Mouse (Mus musculus) liver, embryonic 12.5 days (tissue): ENCODE data around the gene Adcy5. TPM values are rescaled to one million over a fixed set of nuclear protein-coding genes. Genes with fewer than 3 reads are reported as not detected.

Experiments
- ATAC-seq: fragments of 200-750 bp; cut with Nextera tagmentation; 2 replicates; pipeline ENCODE4 v1.8.0; 2017; ENCODE audit warnings: moderate number of reproducible peaks, mild to moderate bottlenecking, moderate library complexity
- H3K27ac ChIP-seq: fragments of 300-500 bp; sonication (generic); 2 replicates; pipeline ENCODE4 v1.5.1; 2016; ENCODE audit warnings: mild to moderate bottlenecking
- H3K27me3 ChIP-seq: fragments of 300-500 bp; sonication (generic); replicated peaks from 2 replicates; pipeline ENCODE4 v1.6.1; 2016; ENCODE audit warnings: mild to moderate bottlenecking, moderate library complexity
- H3K36me3 ChIP-seq: fragments of 300-500 bp; sonication (generic); 2 replicates; pipeline ENCODE4 v1.6.1; 2016; ENCODE audit warnings: mild to moderate bottlenecking, moderate library complexity
- H3K4me1 ChIP-seq: fragments of 300-500 bp; sonication (generic); 2 replicates; pipeline ENCODE4 v1.6.1; 2016
- H3K4me2 ChIP-seq: fragments of 300-500 bp; sonication (generic); 2 replicates; pipeline ENCODE4 v1.6.1; 2016; ENCODE audit warnings: mild to moderate bottlenecking, moderate library complexity
- H3K4me3 ChIP-seq: fragments of 300-500 bp; sonication (generic); 2 replicates; pipeline ENCODE4 v1.5.1; 2016; ENCODE audit warnings: mild to moderate bottlenecking, moderate library complexity
- H3K9ac ChIP-seq: fragments of 300-500 bp; sonication (generic); 2 replicates; pipeline ENCODE4 v1.6.1; 2016; ENCODE audit warnings: mild to moderate bottlenecking, moderate library complexity
- H3K9me3 ChIP-seq: fragments of 300-500 bp; sonication (generic); replicated peaks from 2 replicates; pipeline ENCODE4 v1.6.1; 2016; ENCODE audit warnings: mild to moderate bottlenecking, moderate library complexity
- WGBS: fragments of 180-500 bp; shearing (Covaris S2); methylation state at CpG from one replicate; pipeline ENCODE4 v1.1.7; 2016; ENCODE audit not compliant: insufficient replicate concordance; 5-methylcytosine and 5-hydroxymethylcytosine counted together
- polyA plus RNA-seq: library from polyadenylated mRNA; unstranded; fragments of >200 nt; fragmentation: Nextera tagmentation; extraction: Ambion mirVana; gene quantifications from 2 replicates; pipeline ENCODE4 v1.2.1, GENCODE M21; 2016

Adcy5 gene
- polyA plus RNA-seq, 1 experiment from 2014 or later = 0.27 TPM

GRCm38 (mm10) chr16:35287244-35287643 is 132.6 kb downstream of the Adcy5 start:
- 56% methylated on average over 5 of the region's 5 CpGs for WGBS
- no peaks in the 10 kb centered on the region for H3K36me3 ChIP-seq
- ATAC-seq = no peak
- H3K9ac ChIP-seq = no peak overlapping the region
- H3K27me3 ChIP-seq = 0 out of 2 replicates have a peak, but pooled peaks cover 5% of the 10 kb centered on the region
- no peak overlapping the region for H3K27ac ChIP-seq
- no peak overlapping the region for H3K4me3 ChIP-seq
- no peak overlapping the region for H3K4me2 ChIP-seq
- H3K9me3 ChIP-seq = no peaks in the 10 kb centered on the region
- no peaks in the 10 kb centered on the region for H3K4me1 ChIP-seq

- H3K4me3 ChIP-seq = no peak overlapping the region
- no peak for ATAC-seq
- 54% methylated on average over 5 of the region's 5 CpGs for WGBS
These were observed 143.1 kb downstream of the Adcy5 start for GRCm38 (mm10) chr16:35297786-35298185.

GRCm38 (mm10) chr16:35300156-35300555 is 145.5 kb downstream of the Adcy5 start:
- ATAC-seq = no peak
- WGBS = 67% methylated on average over 6 of the region's 6 CpGs
- Histone ChIP-seq H3K27me3 (no peaks in the 10 kb centered on the region), H3K9me3 (no peaks in the 10 kb centered on the region), H3K27ac (no peak overlapping the region), H3K4me3 (no peak overlapping the region), H3K4me2 (no peak overlapping the region), H3K36me3 (peaks cover 4% of the 10 kb centered on the region; the same call in 1 of the 2 replicates), H3K4me1 (no peaks in the 10 kb centered on the region), H3K9ac (no peak overlapping the region)

More at GRCm38 (mm10) chr16:35297786-35298185, 143.1 kb downstream of the Adcy5 start:
- no peaks in the 10 kb centered on the region for H3K4me1 ChIP-seq
- H3K4me2 ChIP-seq = no peak overlapping the region
- H3K27ac ChIP-seq = no peak overlapping the region
- no peaks in the 10 kb centered on the region for H3K27me3 ChIP-seq
- no peaks in the 10 kb centered on the region for H3K9me3 ChIP-seq
- no peak overlapping the region for H3K9ac ChIP-seq
- H3K36me3 ChIP-seq = no peaks in the 10 kb centered on the region

DNA sequence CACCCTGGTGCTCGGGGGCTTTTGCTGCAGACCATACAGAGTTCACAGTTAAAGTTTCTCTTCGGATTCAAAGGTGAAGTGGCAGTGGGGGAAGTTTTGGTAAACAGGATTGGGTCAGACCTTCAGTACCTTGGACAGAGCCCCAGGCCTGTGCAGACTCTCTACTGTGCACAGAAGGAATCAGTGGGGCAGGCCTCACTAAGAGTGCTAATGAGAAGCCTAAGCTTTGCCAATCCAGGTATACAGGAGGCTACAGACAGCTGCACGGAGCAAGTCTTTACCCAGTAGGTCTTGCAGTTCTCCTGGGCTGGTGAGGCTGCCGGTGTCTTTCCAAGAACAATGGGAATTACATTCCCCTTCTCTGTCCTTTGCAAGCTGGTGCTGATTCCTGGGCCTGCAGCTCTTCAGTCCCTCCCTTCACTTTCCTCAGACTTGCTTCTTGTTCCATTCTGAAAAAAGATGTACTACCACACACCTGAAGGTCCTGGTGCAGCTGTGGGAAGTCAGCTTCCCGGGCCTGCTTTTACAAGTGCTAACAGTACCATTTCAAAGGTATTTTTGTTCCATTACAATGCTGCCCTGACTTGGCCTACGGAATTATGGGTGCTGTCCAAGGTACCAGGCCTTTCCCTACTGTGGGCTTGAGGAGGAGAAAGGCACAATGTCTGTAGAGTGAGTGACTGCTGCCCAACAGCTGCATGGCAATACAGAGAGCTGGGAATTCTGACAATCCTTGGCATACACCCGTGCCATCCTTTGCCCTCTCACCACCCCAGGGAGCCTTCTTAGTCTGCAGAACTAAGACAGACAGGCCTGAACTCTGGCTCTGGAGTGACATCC is 148.0 kb downstream of the Adcy5 start:
- H3K27me3 ChIP-seq = no peaks in the 10 kb centered on the region
- 37% methylated on average over 7 of the region's 7 CpGs for WGBS
- no peaks in the 10 kb centered on the region for H3K4me1 ChIP-seq
- no peak overlapping the region for H3K9ac ChIP-seq
- H3K9me3 ChIP-seq = no peaks in the 10 kb centered on the region
- no peak for ATAC-seq
- H3K27ac ChIP-seq = no peak overlapping the region
- H3K4me3 ChIP-seq = no peak overlapping the region
- peaks cover 4% of the 10 kb centered on the region; the same call in 1 of the 2 replicates for H3K36me3 ChIP-seq
- H3K4me2 ChIP-seq = no peak overlapping the region

- Histone ChIP-seq H3K4me1 (no peaks in the 10 kb centered on the region), H3K36me3 (peaks cover 4% of the 10 kb centered on the region; the same call in 1 of the 2 replicates), H3K4me3 (no peak overlapping the region), H3K27ac (no peak overlapping the region), H3K27me3 (no peaks in the 10 kb centered on the region), H3K9ac (no peak overlapping the region), H3K9me3 (no peaks in the 10 kb centered on the region), H3K4me2 (no peak overlapping the region)
- ATAC-seq = no peak
- WGBS = 67% methylated on average over 6 of the region's 6 CpGs
These were observed 149.0 kb downstream of the Adcy5 start for GRCm38 (mm10) chr16:35303721-35304120.

- no peak for ATAC-seq
- Histone ChIP-seq H3K27ac (no peak overlapping the region), H3K9ac (no peak overlapping the region), H3K36me3 (peaks cover 4% of the 10 kb centered on the region; the same call in 1 of the 2 replicates), H3K4me1 (no peaks in the 10 kb centered on the region), H3K4me2 (no peak overlapping the region), H3K27me3 (no peaks in the 10 kb centered on the region), H3K9me3 (no peaks in the 10 kb centered on the region), H3K4me3 (no peak overlapping the region)
- WGBS = 68% methylated on average over 5 of the region's 5 CpGs
These were observed 149.7 kb downstream of the Adcy5 start for GRCm38 (mm10) chr16:35304416-35304815.

GRCm38 (mm10) chr16:35305226-35305625 is 150.5 kb downstream of the Adcy5 start:
- Histone ChIP-seq H3K4me1 (no peaks in the 10 kb centered on the region), H3K4me3 (no peak overlapping the region), H3K36me3 (peaks cover 4% of the 10 kb centered on the region; the same call in 1 of the 2 replicates), H3K4me2 (no peak overlapping the region), H3K9ac (no peak overlapping the region), H3K9me3 (no peaks in the 10 kb centered on the region), H3K27ac (no peak overlapping the region), H3K27me3 (no peaks in the 10 kb centered on the region)
- 68% methylated on average over 7 of the region's 7 CpGs for WGBS
- no peak for ATAC-seq

GRCm38 (mm10) chr16:35306631-35307030 is 152.0 kb downstream of the Adcy5 start:
- Histone ChIP-seq H3K36me3 (peaks cover 4% of the 10 kb centered on the region; the same call in 1 of the 2 replicates), H3K27ac (no peak overlapping the region), H3K9me3 (no peaks in the 10 kb centered on the region), H3K27me3 (no peaks in the 10 kb centered on the region), H3K4me1 (no peaks in the 10 kb centered on the region), H3K4me2 (no peak overlapping the region), H3K9ac (no peak overlapping the region), H3K4me3 (no peak overlapping the region)
- ATAC-seq = no peak
- 67% methylated on average over 2 of the region's 2 CpGs for WGBS

DNA sequence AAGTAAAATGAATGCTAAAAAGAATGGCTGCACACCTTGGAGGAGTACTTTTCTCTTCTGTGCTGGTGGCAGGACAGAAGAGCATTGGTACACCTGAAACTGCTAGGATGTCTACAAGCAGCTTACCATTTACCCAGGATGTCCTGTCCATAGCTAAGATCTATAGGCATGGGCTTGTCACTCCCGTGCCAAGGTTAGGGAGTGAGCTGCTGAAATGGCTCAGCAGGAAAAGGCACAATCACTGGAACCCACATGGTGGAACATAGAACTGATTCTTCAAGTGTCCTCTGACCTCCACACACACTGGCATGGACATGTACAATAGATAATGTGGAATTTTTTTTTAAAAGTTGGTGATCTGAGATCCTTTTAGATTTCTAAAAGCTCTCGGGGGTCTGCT is 152.7 kb downstream of the Adcy5 start:
- 58% methylated on average over 2 of the region's 2 CpGs for WGBS
- Histone ChIP-seq H3K36me3 (peaks cover 4% of the 10 kb centered on the region; the same call in 1 of the 2 replicates), H3K9ac (no peak overlapping the region), H3K27ac (no peak overlapping the region), H3K9me3 (no peaks in the 10 kb centered on the region), H3K4me3 (no peak overlapping the region), H3K4me2 (no peak overlapping the region), H3K27me3 (no peaks in the 10 kb centered on the region), H3K4me1 (no peaks in the 10 kb centered on the region)
- ATAC-seq = no peak

DNA sequence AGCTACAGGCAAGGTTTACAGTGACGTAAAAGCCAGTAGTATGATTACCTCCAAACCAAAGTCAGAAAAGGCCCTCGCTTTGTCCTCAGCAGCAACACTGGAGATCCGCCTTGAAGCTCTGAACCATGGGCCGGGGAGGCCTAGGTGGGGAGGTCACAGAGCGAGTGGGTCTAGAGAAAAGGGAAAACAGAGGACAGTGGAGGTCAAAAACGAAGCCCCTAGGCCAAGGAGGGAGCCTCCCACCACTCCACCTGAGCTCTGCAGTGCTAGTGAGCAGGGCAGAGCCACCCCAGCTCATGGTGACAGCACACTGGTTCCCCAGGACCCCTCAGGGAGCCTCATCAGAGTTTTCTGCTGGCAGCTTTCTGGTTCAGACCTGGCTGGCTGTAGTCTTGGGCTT is 153.3 kb downstream of the Adcy5 start:
- H3K4me1 ChIP-seq = no peaks in the 10 kb centered on the region
- no peak overlapping the region for H3K4me2 ChIP-seq
- no peak overlapping the region for H3K27ac ChIP-seq
- no peaks in the 10 kb centered on the region for H3K27me3 ChIP-seq
- H3K4me3 ChIP-seq = no peak overlapping the region
- 70% methylated on average over 6 of the region's 6 CpGs for WGBS
- H3K9me3 ChIP-seq = no peaks in the 10 kb centered on the region
- H3K9ac ChIP-seq = no peak overlapping the region
- no peak for ATAC-seq
- H3K36me3 ChIP-seq = peaks cover 4% of the 10 kb centered on the region; the same call in 1 of the 2 replicates

DNA sequence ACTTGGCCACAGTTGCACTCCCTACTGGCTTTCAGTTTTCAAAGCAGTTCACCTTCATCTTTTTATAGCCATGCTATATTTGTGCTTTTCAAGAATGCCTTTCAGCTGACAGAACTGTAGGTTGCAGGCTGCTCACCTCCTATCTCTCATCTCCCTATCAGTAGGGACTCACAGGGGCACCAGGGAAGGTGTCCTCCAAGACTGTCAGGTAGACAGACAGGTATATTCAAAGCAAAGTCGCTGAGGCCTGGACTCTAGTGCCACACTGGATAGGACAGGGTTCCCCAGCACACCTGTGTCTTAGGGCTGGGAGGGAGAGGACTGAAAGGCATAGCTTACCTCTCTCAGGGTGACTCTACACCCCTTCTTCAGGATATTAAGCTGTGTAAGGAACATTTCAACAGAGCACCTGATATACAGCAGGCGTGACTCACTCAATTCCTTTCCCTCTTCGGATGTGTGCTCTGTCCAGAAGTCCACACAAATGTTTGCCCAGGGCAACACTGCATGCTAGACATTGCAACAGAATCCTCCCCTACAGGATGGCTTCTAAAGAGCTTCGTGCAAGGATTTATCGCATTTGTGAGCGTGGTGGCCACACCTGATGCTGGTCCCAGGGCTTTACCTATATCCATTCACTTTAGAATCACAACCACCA is 153.9 kb downstream of the Adcy5 start:
- no peak for ATAC-seq
- H3K4me1 ChIP-seq = no peaks in the 10 kb centered on the region
- H3K27me3 ChIP-seq = no peaks in the 10 kb centered on the region
- H3K27ac ChIP-seq = no peak overlapping the region
- H3K9me3 ChIP-seq = no peaks in the 10 kb centered on the region
- H3K4me3 ChIP-seq = no peak overlapping the region
- no peak overlapping the region for H3K4me2 ChIP-seq
- peaks cover 3% of the 10 kb centered on the region; the same call in 1 of the 2 replicates for H3K36me3 ChIP-seq
- no peak overlapping the region for H3K9ac ChIP-seq
- 64% methylated on average over 6 of the region's 6 CpGs for WGBS

- Histone ChIP-seq H3K9me3 (no peaks in the 10 kb centered on the region), H3K27ac (no peak overlapping the region), H3K4me1 (no peaks in the 10 kb centered on the region), H3K9ac (no peak overlapping the region), H3K4me3 (no peak overlapping the region), H3K4me2 (no peak overlapping the region), H3K27me3 (no peaks in the 10 kb centered on the region), H3K36me3 (peaks cover 7% of the 10 kb centered on the region; the same call in 1 of the 2 replicates)
- no peak for ATAC-seq
- WGBS = 69% methylated on average over 4 of the region's 4 CpGs
These were observed 155.0 kb downstream of the Adcy5 start for GRCm38 (mm10) chr16:35309634-35310033.
